Comparison of ENCODE assay signal across 9 mouse cellular contexts in genomic region chr9:98417919-98418318, GRCm38 (mm10). TPM values are rescaled to one million over a fixed set of nuclear protein-coding genes. Genes with fewer than 3 reads are reported as not detected.
DNase-seq lines count a peak whose midpoint lies in the region; ATAC-seq and TF ChIP-seq lines count a peak whose summit lies in the region.
"Had no signal": no experiment of that assay in that cellular context is flagged by ENCODE, and none has a peak within 500 bp of the region (broad histone marks: within the 10 kb centered on the region; RNA-seq: fewer than 3 reads in every experiment).

No protein-coding gene starts in this region.

- H3K27me3 ChIP-seq in testis, adult 2 months (ENCODE audit: control insufficient read depth, insufficient read depth, low read length) = no peaks in the 10 kb centered on the region
- H3K27me3 ChIP-seq in kidney, embryonic 14.5 days (ENCODE audit: control insufficient read depth, insufficient read depth, low read length) = no peaks in the 10 kb centered on the region
- no peaks in the 10 kb centered on the region for H3K27me3 ChIP-seq in neural tube, embryonic 13.5 days

- no peak for TF ChIP-seq POLR2A in testis, adult 2 months (IDR thresholded peaks at IDR 0.05; ENCODE audit: control insufficient read depth, low read depth, low read length)

- no peak overlapping the region for H3K4me3 ChIP-seq in testis, adult 2 months (ENCODE audit: control insufficient read depth, low read depth, low read length)
- no peak overlapping the region for H3K4me3 ChIP-seq in kidney, embryonic 14.5 days (ENCODE audit: low read length)
- no peak overlapping the region for H3K4me3 ChIP-seq in neural tube, embryonic 13.5 days
- H3K4me3 ChIP-seq: hindbrain, embryonic 15.5 days had no signal

- DNase-seq in frontal cortex, postnatal 25 days (ENCODE audit: low spot score in 2 of 2) = no peak
- no peak for DNase-seq in testis, postnatal 14 days (ENCODE audit: low spot score)
- no peak for DNase-seq in thymus, postnatal 36 days
- no peak for DNase-seq in spleen, postnatal 10 days (ENCODE audit: low spot score in 2 of 2)

- ATAC-seq in frontal cortex, adult (ENCODE audit: low TSS enrichment) = peak; percentile 52; the same call in 1 of the 2 replicates
- ATAC-seq in kidney, embryonic 14.5 days (ENCODE audit: low FRiP score, low TSS enrichment) = 0 out of 2 replicates have a peak, but pooled peaks have one; percentile 45
- ATAC-seq in neural tube, embryonic 13.5 days (ENCODE audit: low read depth) = peak; percentile 36; the same call in 1 of the 2 replicates

- H3K4me1 ChIP-seq in testis, adult 2 months (ENCODE audit: control insufficient read depth, insufficient read depth, low read length) = no peaks in the 10 kb centered on the region
- peaks cover 3% of the 10 kb centered on the region; the same call in 1 of the 2 replicates for H3K4me1 ChIP-seq in kidney, embryonic 14.5 days (ENCODE audit: control insufficient read depth, insufficient read depth, low read length)
- no peaks in the 10 kb centered on the region for H3K4me1 ChIP-seq in neural tube, embryonic 13.5 days (replicated peaks)
- H3K4me1 ChIP-seq: hindbrain, embryonic 15.5 days had no signal

- no peaks in the 10 kb centered on the region for H3K9me3 ChIP-seq in kidney, embryonic 14.5 days (ENCODE audit: control insufficient read depth, low read length)
- H3K9me3 ChIP-seq in neural tube, embryonic 13.5 days = no peaks in the 10 kb centered on the region
- H3K9me3 ChIP-seq: hindbrain, embryonic 15.5 days had no signal

- 44% methylated on average over 7 of the region's 7 CpGs for WGBS in kidney, embryonic 14.5 days
- WGBS in neural tube, embryonic 13.5 days = 44% methylated on average over 7 of the region's 7 CpGs

- H3K4me2 ChIP-seq in kidney, embryonic 14.5 days (replicated peaks; ENCODE audit: low read depth, low read length) = no peak overlapping the region
- no peak overlapping the region for H3K4me2 ChIP-seq in neural tube, embryonic 13.5 days
- H3K4me2 ChIP-seq: hindbrain, embryonic 15.5 days had no signal

- H3K9ac ChIP-seq in kidney, embryonic 14.5 days (ENCODE audit: low read depth, low read length) = no peak overlapping the region
- no peak overlapping the region for H3K9ac ChIP-seq in neural tube, embryonic 13.5 days
- H3K9ac ChIP-seq: hindbrain, embryonic 15.5 days had no signal

- no peaks in the 10 kb centered on the region for H3K36me3 ChIP-seq in testis, adult 2 months (ENCODE audit: control insufficient read depth, insufficient read depth, low read length)
- H3K36me3 ChIP-seq in kidney, embryonic 14.5 days (ENCODE audit: control insufficient read depth, insufficient read depth, low read length) = no peaks in the 10 kb centered on the region
- no peaks in the 10 kb centered on the region for H3K36me3 ChIP-seq in neural tube, embryonic 13.5 days
- H3K36me3 ChIP-seq: hindbrain, embryonic 15.5 days had no signal

- no peak overlapping the region for H3K27ac ChIP-seq in testis, adult 2 months (ENCODE audit: control insufficient read depth, insufficient read depth, low read depth, low read length)
- no peak overlapping the region for H3K27ac ChIP-seq in kidney, embryonic 14.5 days (ENCODE audit: low read depth, low read length)
- no peak overlapping the region for H3K27ac ChIP-seq in neural tube, embryonic 13.5 days (replicated peaks)
- H3K27ac ChIP-seq: hindbrain, embryonic 15.5 days had no signal

- TF ChIP-seq CTCF in testis, adult 2 months (IDR thresholded peaks at IDR 0.05; ENCODE audit: control insufficient read depth, insufficient read depth, insufficient replicate concordance, low read depth, low read length) = peak; percentile 37; the same call in 1 of the 2 replicates

RNA-seq across cellular contexts. Expression of gene Rbp1, which starts 4.8 kb away (rescaled TPM):
- polyA plus RNA-seq in testis, adult 2 months (2012; rRNA removed) = 3.2 and 4.3 TPM in 2 replicates
- 136 and 161 TPM in 2 replicates for polyA plus RNA-seq in kidney, embryonic 14.5 days (2014; fragmentation: Nextera tagmentation; extraction: Ambion mirVana)
- 135 and 145 TPM in 2 replicates for polyA plus RNA-seq in neural tube, embryonic 13.5 days (2015; fragmentation: Nextera tagmentation; extraction: Ambion mirVana)

Comparison
In these comparisons a context has a peak if more than half of its experiments do, and no peak if none do; other contexts are left out.
1. RNA of gene Rbp1, which starts 4.8 kb away (polyA plus RNA-seq): 135 to 145 TPM in neural tube, embryonic 13.5 days and 136 to 161 TPM in kidney, embryonic 14.5 days; 3.2 to 4.3 TPM in testis, adult 2 months; every median in the first group is over 10 times any median in the second.
2. Peak in every context shown above with its lines, with median percentiles within 50 percentile points of each other: ATAC-seq.